17 mouse cellular contexts compared by ENCODE assay signal in genomic region chr7:96801368-96801767, GRCm38 (mm10).
A peak's percentile ranks its signal among the peaks of the same experiment; 100 is the strongest.
DNase-seq lines count a peak whose midpoint lies in the region; ATAC-seq and TF ChIP-seq lines count a peak whose summit lies in the region.
"Had no signal": no experiment of that assay in that cellular context is flagged by ENCODE, and none has a peak within 500 bp of the region (broad histone marks: within the 10 kb centered on the region; RNA-seq: fewer than 3 reads in every experiment).

No protein-coding gene starts in this region.

- peaks cover 14% of the 10 kb centered on the region for H3K4me1 ChIP-seq in lung, embryonic 14.5 days (ENCODE audit: insufficient read depth)
- no peaks in the 10 kb centered on the region; the same call in 1 of the 2 replicates for H3K4me1 ChIP-seq in lung, adult 2 months (ENCODE audit: control insufficient read depth, insufficient read depth, low read length)
- peaks cover 13% of the 10 kb centered on the region; the same call in 1 of the 2 replicates for H3K4me1 ChIP-seq in lung, postnatal 0 days (ENCODE audit: insufficient read depth, low read depth, low read length)
- H3K4me1 ChIP-seq in midbrain, embryonic 15.5 days = peaks cover 23% of the 10 kb centered on the region

- no peak for ATAC-seq in lung, embryonic 14.5 days (ENCODE audit: insufficient read depth)
- ATAC-seq in lung, postnatal 0 days = peak; percentile 58
- no peak for ATAC-seq in midbrain, embryonic 15.5 days (replicated peaks)

- no peak overlapping the region for H3K27ac ChIP-seq in lung, embryonic 14.5 days (ENCODE audit: low read depth)
- no peak overlapping the region for H3K27ac ChIP-seq in lung, postnatal 0 days (ENCODE audit: low read length)
- no peak overlapping the region for H3K27ac ChIP-seq in midbrain, embryonic 15.5 days
- H3K27ac ChIP-seq: layer of hippocampus, adult 2 months; liver, embryonic 14.5 days; midbrain, embryonic 12.5 days; stomach, postnatal 0 days had no signal

- no peaks in the 10 kb centered on the region for H3K9me3 ChIP-seq in lung, embryonic 14.5 days (ENCODE audit: low read depth, low read length)
- H3K9me3 ChIP-seq in lung, postnatal 0 days (ENCODE audit: low read length) = no peaks in the 10 kb centered on the region
- no peaks in the 10 kb centered on the region for H3K9me3 ChIP-seq in midbrain, embryonic 15.5 days
- H3K9me3 ChIP-seq: midbrain, embryonic 12.5 days had no signal

- no peak overlapping the region for H3K4me3 ChIP-seq in lung, embryonic 14.5 days (ENCODE audit: low read depth, low read length)
- H3K4me3 ChIP-seq in lung, adult 2 months (replicated peaks; ENCODE audit: extremely low read depth, low read depth, low read length) = no peak overlapping the region
- no peak overlapping the region for H3K4me3 ChIP-seq in lung, postnatal 0 days (ENCODE audit: low read depth, low read length)
- H3K4me3 ChIP-seq in midbrain, embryonic 15.5 days = no peak overlapping the region
- H3K4me3 ChIP-seq: erythroblast, embryonic 14.5 days; layer of hippocampus, adult 2 months; midbrain, embryonic 12.5 days had no signal

- no peaks in the 10 kb centered on the region for H3K36me3 ChIP-seq in lung, embryonic 14.5 days (ENCODE audit: insufficient read depth)
- no peaks in the 10 kb centered on the region for H3K36me3 ChIP-seq in lung, postnatal 0 days (ENCODE audit: insufficient read depth, low read length)
- no peaks in the 10 kb centered on the region for H3K36me3 ChIP-seq in midbrain, embryonic 15.5 days (replicated peaks)
- H3K36me3 ChIP-seq: midbrain, embryonic 12.5 days had no signal

- H3K27me3 ChIP-seq in lung, embryonic 14.5 days (ENCODE audit: insufficient read depth, low read length) = no peaks in the 10 kb centered on the region
- H3K27me3 ChIP-seq in lung, postnatal 0 days (replicated peaks; ENCODE audit: insufficient read depth, low read length) = no peaks in the 10 kb centered on the region
- H3K27me3 ChIP-seq in midbrain, embryonic 15.5 days (replicated peaks) = no peaks in the 10 kb centered on the region

- TF ChIP-seq CTCF in lung, embryonic 14.5 days (IDR thresholded peaks at IDR 0.05; ENCODE audit: low read depth) = no peak
- no peak for TF ChIP-seq CTCF in lung, adult 2 months (IDR thresholded peaks at IDR 0.05; ENCODE audit: insufficient read depth, low read length)
- no peak for TF ChIP-seq CTCF in lung, postnatal 0 days (IDR thresholded peaks at IDR 0.05)

- 44% methylated on average over 9 of the region's 9 CpGs for WGBS in lung, embryonic 14.5 days
- WGBS in lung, adult 2 months = 41% methylated on average over 9 of the region's 9 CpGs
- WGBS in lung, postnatal 0 days = 27% methylated on average over 9 of the region's 9 CpGs
- 78% methylated on average over 9 of the region's 9 CpGs for WGBS in midbrain, embryonic 15.5 days

- H3K4me2 ChIP-seq in lung, embryonic 14.5 days = no peak overlapping the region
- H3K4me2 ChIP-seq in lung, postnatal 0 days (replicated peaks; ENCODE audit: low read depth, low read length) = no peak overlapping the region
- H3K4me2 ChIP-seq in midbrain, embryonic 15.5 days = no peak overlapping the region
- H3K4me2 ChIP-seq: heart, embryonic 11.5 days; midbrain, embryonic 12.5 days had no signal

- no peak for TF ChIP-seq POLR2A in lung, adult 2 months (IDR thresholded peaks at IDR 0.05; ENCODE audit: borderline replicate concordance, extremely low read depth, low read depth, low read length)

- peak; percentile 80 for TF ChIP-seq EP300 in lung, postnatal 0 days (IDR thresholded peaks at IDR 0.05)

- H3K9ac ChIP-seq in lung, embryonic 14.5 days = no peak overlapping the region
- H3K9ac ChIP-seq in lung, postnatal 0 days (replicated peaks; ENCODE audit: low read depth) = no peak overlapping the region
- no peak overlapping the region for H3K9ac ChIP-seq in midbrain, embryonic 15.5 days
- H3K9ac ChIP-seq: liver, embryonic 14.5 days; midbrain, embryonic 12.5 days had no signal

- peak; percentile 76 to 89 for DNase-seq in adrenal gland, adult (ENCODE audit: inconsistent age in 2 of 2, low spot score in 1 of 2)
- DNase-seq in adrenal gland, postnatal 4 days (ENCODE audit: low spot score in 2 of 2) = no peak
- peak; percentile 50 for DNase-seq in lung, embryonic 14.5 days
- DNase-seq in lung, adult 2 months = no peak
- peak; percentile 90 for DNase-seq in lung, postnatal 0 days (ENCODE audit: low spot score)
- no peak for DNase-seq in left cerebral cortex, postnatal 36 days (ENCODE audit: low spot score in 2 of 2)
- DNase-seq in left cerebral cortex, adult 9 months (ENCODE audit: low spot score in 2 of 2) = no peak
- DNase-seq: cerebellum, postnatal 14 days; heart, postnatal 4 days; spleen, adult 18-20 months had no signal

- intact Hi-C loops in left cerebral cortex, postnatal 36 days (cut with DNase I) = no loop called here

Comparison
In these comparisons a context has a peak if more than half of its experiments do, and no peak if none do; other contexts are left out.
1. DNase-seq: peak in adrenal gland, adult (2 of 2), lung, embryonic 14.5 days (single experiment) and lung, postnatal 0 days (single experiment); none in adrenal gland, postnatal 4 days (0 of 2), lung, adult 2 months (single experiment), left cerebral cortex, postnatal 36 days (0 of 2) and left cerebral cortex, adult 9 months (0 of 2).